Mouse (Mus musculus) ES-E14 (cell line): Measurements from ENCODE around the gene Mxd3. TPM values are rescaled to one million over a fixed set of nuclear protein-coding genes. Genes with fewer than 3 reads are reported as not detected.

Experiments used
- DNase-seq: peaks from one replicate; pipeline ENCODE4 v3.0.0-alpha.2; 2013; ENCODE audit warnings: low read depth, low spot score
- H3K27ac ChIP-seq: 2 replicates; pipeline ENCODE4 v1.5.1; 2012; ENCODE audit warnings: low read depth, mild to moderate bottlenecking, low read length, moderate library complexity, mixed read lengths; ENCODE audit not compliant: poor library complexity, insufficient read depth, severe bottlenecking
- H3K36me3 ChIP-seq: 2 replicates; pipeline ENCODE4 v1.6.1; 2012; ENCODE audit warnings: mild to moderate bottlenecking, low read length, moderate library complexity, mixed read lengths; ENCODE audit not compliant: control insufficient read depth, poor library complexity, insufficient read depth, severe bottlenecking
- H3K4me1 ChIP-seq, 2 experiments: fragments of 150-350 bp in 1 of 2; sonication (generic) in 1 of 2; 2 replicates each; pipeline ENCODE4 v1.6.1; 2012; ENCODE audit warnings: low read length in 2 of 2, mild to moderate bottlenecking in 1 of 2, mixed read lengths in 1 of 2; ENCODE audit not compliant: control insufficient read depth in 2 of 2, insufficient read depth in 2 of 2, poor library complexity in 1 of 2
- H3K4me3 ChIP-seq, 2 experiments: fragments of 150-350 bp in 1 of 2; sonication (generic) in 1 of 2; 2 replicates each; pipeline ENCODE4 v1.5.1; 2012; ENCODE audit warnings: low read length in 2 of 2, low read depth in 1 of 2, mild to moderate bottlenecking in 1 of 2, mixed read lengths in 1 of 2; ENCODE audit not compliant: insufficient read depth in 1 of 2, poor library complexity in 1 of 2, severe bottlenecking in 1 of 2
- H3K9ac ChIP-seq: 2 replicates; pipeline ENCODE4 v1.6.1; 2012; ENCODE audit warnings: low read depth, mild to moderate bottlenecking, low read length, mixed read lengths; ENCODE audit not compliant: poor library complexity, insufficient read depth, severe bottlenecking
- H3K9me3 ChIP-seq: fragments of 150-350 bp; sonication (generic); 2 replicates; pipeline ENCODE4 v1.6.1; 2012; ENCODE audit warnings: low read depth, mild to moderate bottlenecking, low read length; ENCODE audit not compliant: control insufficient read depth, insufficient read depth
- CHD2 ChIP-seq: IDR thresholded peaks from 2 replicates; pipeline ENCODE4 v1.6.1; 2014; ENCODE audit warnings: mild to moderate bottlenecking, low read depth, low read length, inconsistent platforms
- HCFC1 ChIP-seq: IDR thresholded peaks from 2 replicates; pipeline ENCODE4 v1.6.1; 2012; ENCODE audit warnings: low read length, inconsistent platforms, borderline replicate concordance; ENCODE audit not compliant: insufficient read depth
- MAFK ChIP-seq: IDR thresholded peaks from 2 replicates; pipeline ENCODE4 v1.6.1; 2014; ENCODE audit warnings: mild to moderate bottlenecking, low read depth, low read length, inconsistent platforms; ENCODE audit not compliant: insufficient read depth
- ZC3H11A ChIP-seq: IDR thresholded peaks from 2 replicates; pipeline ENCODE4 v1.6.1; 2012; ENCODE audit warnings: low read depth, mild to moderate bottlenecking, inconsistent platforms, low read length, borderline replicate concordance
- ZNF384 ChIP-seq: IDR thresholded peaks from 2 replicates; pipeline ENCODE4 v1.6.1; 2012; ENCODE audit warnings: low read depth, low read length, inconsistent platforms
- in situ Hi-C, 2 experiments: fragments of 600-800 bp; cut with MboI; formaldehyde crosslinking; loops; one replicate each; pipeline ENCODE4 v1.15.1; 2025; ENCODE audit warnings: low sequenced_read_pairs in 2 of 2, inconsistent platforms in 1 of 2; ENCODE audit not compliant: unreplicated experiment in 2 of 2
- total RNA-seq: library from RNA; depleted of rRNA; stranded (reverse); fragments of 300-350 nt; gene quantifications from 2 replicates; pipeline ENCODE4 v1.2.3, GENCODE M21; 2012

Mxd3 gene
- total RNA-seq, 1 experiment, result 12.5 TPM

DNA sequence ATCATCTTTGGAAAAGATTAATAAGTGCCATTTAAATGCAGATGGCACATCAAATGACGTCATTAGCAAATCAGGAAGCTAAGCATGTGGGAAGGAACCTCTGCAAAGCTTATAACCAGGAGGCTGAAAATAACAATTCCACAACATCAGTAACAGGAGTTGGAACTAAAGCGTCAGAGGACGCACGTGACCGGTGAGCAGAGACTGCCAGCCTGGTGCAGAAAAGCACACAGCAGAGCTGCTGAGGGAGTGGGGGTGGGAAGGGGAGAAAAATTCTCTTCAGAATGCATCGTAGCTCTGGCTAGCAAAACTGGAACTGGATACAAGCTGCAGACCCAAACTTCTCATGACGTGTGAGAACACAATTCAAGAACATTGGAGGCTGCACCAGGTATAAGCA lies 14.7 kb upstream of the Mxd3 start:
- peaks cover 49% of the 10 kb centered on the region for H3K36me3 ChIP-seq
- peaks cover 0 to 13% of the 10 kb centered on the region in 2 experiments; a peak in 3 of 4 replicates for H3K4me1 ChIP-seq
- no peak for DNase-seq
- H3K9me3 ChIP-seq, result no peaks in the 10 kb centered on the region
- TF ChIP-seq ZC3H11A (no peak), CHD2 (no peak), HCFC1 (no peak), ZNF384 (no peak), MAFK (no peak)
- no peak overlapping the region for H3K4me3 ChIP-seq
- no peak overlapping the region for H3K27ac ChIP-seq
- H3K9ac ChIP-seq, result no peak overlapping the region
- in situ Hi-C loops, result no loop called here

DNA sequence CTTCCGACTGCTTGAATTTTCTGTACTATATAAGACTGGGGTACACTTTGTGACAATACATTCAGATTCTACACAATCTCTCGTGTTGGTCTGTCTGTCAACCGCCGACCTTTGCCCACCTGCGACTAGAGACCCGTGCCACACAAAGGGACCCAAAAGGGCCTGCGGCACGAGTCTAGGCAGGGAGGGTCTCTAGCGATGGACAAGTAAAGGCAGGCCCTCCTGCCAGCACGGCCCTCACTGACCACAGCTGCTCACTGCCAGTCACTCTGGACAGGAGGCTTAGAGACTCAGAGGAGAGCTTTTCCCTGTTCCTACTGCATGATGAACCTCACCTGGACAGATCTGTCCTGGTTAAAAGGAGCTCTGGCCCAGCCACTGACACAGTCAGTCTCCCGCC lies 12.8 kb upstream of the Mxd3 start:
- H3K9me3 ChIP-seq, result no peaks in the 10 kb centered on the region

DNA sequence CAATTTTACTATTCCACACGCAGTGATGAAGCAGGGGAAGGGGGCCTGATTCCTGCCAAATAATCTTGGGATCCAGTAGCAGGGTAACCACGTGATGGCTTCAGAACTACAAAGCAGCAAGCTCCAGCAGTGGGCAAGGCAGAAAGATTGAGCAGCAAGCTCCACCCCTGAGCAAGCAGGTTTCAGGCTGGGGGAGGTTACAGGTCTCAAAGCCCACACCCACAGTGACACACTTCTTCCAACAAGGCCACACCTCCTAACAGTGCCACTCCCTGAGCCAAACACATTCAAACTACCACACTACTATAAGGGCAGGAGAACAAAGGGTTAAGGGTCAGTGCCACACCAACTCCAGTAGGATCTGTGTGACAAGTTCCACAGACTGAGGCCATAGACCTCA lies 9.6 kb upstream of the Mxd3 start:
- Histone ChIP-seq H3K9ac (peak overlapping the region; percentile 17; the same call in 1 of the 2 replicates), H3K9me3 (no peaks in the 10 kb centered on the region), H3K36me3 (peaks cover 4% of the 10 kb centered on the region), H3K27ac (peak overlapping the region; percentile 81; the same call in 1 of the 2 replicates), H3K4me1 (peaks cover 9 to 30% of the 10 kb centered on the region in 2 experiments), H3K4me3 (peak overlapping the region; percentile 7 to 40)
- no peak for DNase-seq
- in situ Hi-C loops, result no loop called here
- no peak for TF ChIP-seq HCFC1
- no peak for TF ChIP-seq MAFK
- TF ChIP-seq CHD2, result no peak
- TF ChIP-seq ZNF384, result no peak
- TF ChIP-seq ZC3H11A, result no peak

More for the DNA sequence above, 12.8 kb upstream of the Mxd3 start:
- peaks cover 32% of the 10 kb centered on the region for H3K36me3 ChIP-seq
- peaks cover 5 to 19% of the 10 kb centered on the region in 2 experiments for H3K4me1 ChIP-seq
- no peak for TF ChIP-seq ZC3H11A
- TF ChIP-seq MAFK, result no peak
- no peak for TF ChIP-seq CHD2
- no peak for TF ChIP-seq ZNF384
- TF ChIP-seq HCFC1, result no peak
- in situ Hi-C loops, result no loop called here
- no peak overlapping the region for H3K27ac ChIP-seq
- no peak overlapping the region for H3K4me3 ChIP-seq
- no peak for DNase-seq
- 0 out of 2 replicates have a peak overlapping the region, but pooled peaks have one; percentile 3 for H3K9ac ChIP-seq

DNA sequence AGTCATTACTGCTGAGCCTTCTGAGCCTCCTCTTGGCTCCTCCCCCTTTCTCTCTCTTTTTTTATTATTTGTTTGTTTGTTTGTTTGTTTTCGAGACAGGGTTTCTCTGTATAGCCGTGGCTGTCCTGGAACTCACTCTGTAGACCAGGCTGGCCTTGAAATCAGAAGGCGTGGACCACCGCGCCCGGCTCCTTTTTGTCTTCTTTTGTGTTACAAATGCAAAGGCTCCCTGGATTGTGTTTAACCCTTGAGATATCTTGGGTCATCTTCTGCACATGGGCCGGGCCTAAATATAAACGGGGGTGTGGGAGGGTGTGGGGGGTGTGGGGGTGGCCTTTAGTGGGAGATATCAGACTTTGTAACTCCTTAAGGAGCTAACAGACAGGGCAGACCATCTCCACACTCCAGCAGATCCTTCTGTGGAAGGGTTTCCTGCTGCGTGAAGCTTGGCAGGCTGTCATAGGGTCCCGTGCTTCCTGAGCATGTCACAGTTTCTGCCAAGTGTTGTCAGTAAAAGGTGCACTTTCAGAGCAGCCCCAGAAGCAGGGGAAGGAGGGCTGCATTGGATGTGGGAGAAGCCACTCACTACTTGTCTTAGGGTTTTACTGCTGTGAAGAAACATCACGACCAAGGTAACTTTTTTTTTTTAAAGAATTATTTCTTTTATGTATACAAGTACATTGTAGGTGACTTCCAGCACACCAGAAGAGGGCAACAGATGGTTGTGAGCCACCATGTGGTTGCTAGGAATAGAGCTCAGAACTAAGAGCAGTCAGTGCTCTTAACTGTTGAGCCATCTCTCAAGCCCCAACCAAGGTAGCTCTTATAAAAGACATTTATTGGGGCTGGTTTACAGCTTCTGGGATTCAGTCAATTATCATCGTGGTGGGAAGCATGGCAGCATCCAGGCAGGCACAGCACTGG lies 8.8 kb upstream of the Mxd3 start:
- H3K4me3 ChIP-seq, result peak overlapping the region; percentile 7 to 45
- no peak for TF ChIP-seq ZNF384
- no peak for TF ChIP-seq ZC3H11A
- no peak for TF ChIP-seq HCFC1
- no peak for TF ChIP-seq MAFK

More for the DNA sequence above, 8.8 kb upstream of the Mxd3 start:
- Histone ChIP-seq H3K4me1 (peaks cover 9 to 32% of the 10 kb centered on the region in 2 experiments), H3K27ac (peak overlapping the region; percentile 81), H3K9me3 (no peaks in the 10 kb centered on the region), H3K36me3 (no peaks in the 10 kb centered on the region), H3K9ac (peak overlapping the region; percentile 61; the same call in 1 of the 2 replicates)
- no peak for DNase-seq
- in situ Hi-C loops, result no loop called here
